Mouse (Mus musculus) limb, embryonic 15.5 days (tissue): ENCODE results near the gene Clcn3. TPM values are rescaled to one million over a fixed set of nuclear protein-coding genes. Genes with fewer than 3 reads are reported as not detected.

Experiments used
- ATAC-seq: fragments of 200-750 bp; cut with Nextera tagmentation; 2 replicates; pipeline ENCODE4 v1.8.0; 2017; ENCODE audit warnings: low read depth, moderate TSS enrichment; ENCODE audit not compliant: insufficient number of reproducible peaks, low FRiP score, low TSS enrichment
- H3K27ac ChIP-seq: fragments of 300-500 bp; sonication (generic); 2 replicates; pipeline ENCODE4 v1.5.1; 2015; ENCODE audit warnings: moderate library complexity, mild to moderate bottlenecking, inconsistent platforms
- H3K27me3 ChIP-seq: fragments of 300-500 bp; sonication (generic); 2 replicates; pipeline ENCODE4 v1.6.1; 2015; ENCODE audit warnings: inconsistent platforms
- H3K36me3 ChIP-seq: fragments of 300-500 bp; sonication (generic); 2 replicates; pipeline ENCODE4 v1.6.1; 2015; ENCODE audit warnings: inconsistent platforms
- H3K4me1 ChIP-seq: fragments of 300-500 bp; sonication (generic); 2 replicates; pipeline ENCODE4 v1.6.1; 2015; ENCODE audit warnings: inconsistent platforms
- H3K4me2 ChIP-seq: fragments of 300-500 bp; sonication (generic); 2 replicates; pipeline ENCODE4 v1.6.1; 2015; ENCODE audit warnings: mild to moderate bottlenecking, inconsistent platforms
- H3K4me3 ChIP-seq: fragments of 300-500 bp; sonication (generic); 2 replicates; pipeline ENCODE4 v1.5.1; 2015; ENCODE audit warnings: mild to moderate bottlenecking, inconsistent platforms
- H3K9ac ChIP-seq: fragments of 300-500 bp; sonication (generic); 2 replicates; pipeline ENCODE4 v1.6.1; 2015; ENCODE audit warnings: inconsistent platforms
- H3K9me3 ChIP-seq: fragments of 300-500 bp; sonication (generic); 2 replicates; pipeline ENCODE4 v1.6.1; 2016; ENCODE audit warnings: inconsistent platforms
- WGBS: fragments of 180-500 bp; shearing (Covaris S2); methylation state at CpG from one replicate; pipeline ENCODE4 v1.1.7; 2015; 5-methylcytosine and 5-hydroxymethylcytosine counted together
- polyA plus RNA-seq: library from polyadenylated mRNA; unstranded; fragments of >200 nt; fragmentation: Nextera tagmentation; extraction: Ambion mirVana; gene quantifications from 2 replicates; pipeline ENCODE4 v1.2.1, GENCODE M21; 2015

The Clcn3 gene
- polyA plus RNA-seq, 1 experiment from 2014 or later, result 17.8 TPM

GRCm38 (mm10) chr8:60867468-60868115, 115.5 kb downstream of the Clcn3 start:
- no peak overlapping the region for H3K9ac ChIP-seq
- no peaks in the 10 kb centered on the region for H3K9me3 ChIP-seq
- H3K27me3 ChIP-seq, result no peaks in the 10 kb centered on the region
- H3K4me1 ChIP-seq, result no peaks in the 10 kb centered on the region
- ATAC-seq, result no peak
- no peaks in the 10 kb centered on the region for H3K36me3 ChIP-seq
- H3K4me3 ChIP-seq, result no peak overlapping the region
- WGBS, result 84% methylated on average over 4 of the region's 4 CpGs
- H3K4me2 ChIP-seq, result no peak overlapping the region
- H3K27ac ChIP-seq, result no peak overlapping the region

GRCm38 (mm10) chr8:60865504-60866114, 117.5 kb downstream of the Clcn3 start:
- no peak overlapping the region for H3K27ac ChIP-seq
- H3K4me2 ChIP-seq, result no peak overlapping the region
- H3K9me3 ChIP-seq, result no peaks in the 10 kb centered on the region
- no peak overlapping the region for H3K9ac ChIP-seq
- no peaks in the 10 kb centered on the region for H3K4me1 ChIP-seq
- H3K36me3 ChIP-seq, result no peaks in the 10 kb centered on the region
- no peak overlapping the region for H3K4me3 ChIP-seq
- no peak for ATAC-seq
- no peaks in the 10 kb centered on the region for H3K27me3 ChIP-seq
- 30% methylated on average over 3 of the region's 3 CpGs for WGBS

GRCm38 (mm10) chr8:60864875-60865274, 118.2 kb downstream of the Clcn3 start:
- Histone ChIP-seq H3K27ac (no peak overlapping the region), H3K36me3 (no peaks in the 10 kb centered on the region), H3K4me3 (no peak overlapping the region), H3K4me1 (no peaks in the 10 kb centered on the region), H3K4me2 (no peak overlapping the region), H3K9ac (no peak overlapping the region), H3K27me3 (no peaks in the 10 kb centered on the region), H3K9me3 (no peaks in the 10 kb centered on the region)
- no peak for ATAC-seq
- 72% methylated on average over 6 of the region's 6 CpGs for WGBS

GRCm38 (mm10) chr8:60861783-60862182, 121.3 kb downstream of the Clcn3 start:
- Histone ChIP-seq H3K36me3 (no peaks in the 10 kb centered on the region), H3K4me1 (no peaks in the 10 kb centered on the region), H3K9me3 (no peaks in the 10 kb centered on the region), H3K9ac (no peak overlapping the region), H3K27me3 (no peaks in the 10 kb centered on the region), H3K27ac (no peak overlapping the region), H3K4me2 (no peak overlapping the region), H3K4me3 (no peak overlapping the region)
- WGBS, result 87% methylated on average over 6 of the region's 6 CpGs
- ATAC-seq, result no peak

- no peak overlapping the region for H3K4me3 ChIP-seq
- no peaks in the 10 kb centered on the region for H3K9me3 ChIP-seq
- no peaks in the 10 kb centered on the region for H3K36me3 ChIP-seq
- H3K27me3 ChIP-seq, result no peaks in the 10 kb centered on the region
- WGBS, result 74% methylated on average over 3 of the region's 3 CpGs
- no peak overlapping the region for H3K9ac ChIP-seq
- no peak overlapping the region for H3K27ac ChIP-seq
- H3K4me2 ChIP-seq, result no peak overlapping the region
- H3K4me1 ChIP-seq, result no peaks in the 10 kb centered on the region
- ATAC-seq, result no peak
Measured at GRCm38 (mm10) chr8:60860749-60861148, 122.4 kb downstream of the Clcn3 start.

Other genes starting within 250 kb of the Clcn3 start
- gene Hpf1, start 92.9 kb downstream of the Clcn3 start, polyA plus RNA-seq, result 92.5 and 95.6 TPM in 2 replicates
- 18.8 and 18.9 TPM in 2 replicates for gene Nek1, start 9.9 kb upstream of the Clcn3 start, polyA plus RNA-seq
- gene Sh3rf1, start 240.6 kb upstream of the Clcn3 start, polyA plus RNA-seq, result 11.0 and 11.4 TPM in 2 replicates